Mouse (Mus musculus): ENCODE results near the gene Aplnr. TPM values are rescaled to one million over a fixed set of nuclear protein-coding genes. Genes with fewer than 3 reads are reported as not detected.

Aplnr gene
- under 1 TPM; 0.01 to 0.12 TPM for polyA plus RNA-seq (2012; fragmentation: generic; extraction: Trizol)

DNA sequence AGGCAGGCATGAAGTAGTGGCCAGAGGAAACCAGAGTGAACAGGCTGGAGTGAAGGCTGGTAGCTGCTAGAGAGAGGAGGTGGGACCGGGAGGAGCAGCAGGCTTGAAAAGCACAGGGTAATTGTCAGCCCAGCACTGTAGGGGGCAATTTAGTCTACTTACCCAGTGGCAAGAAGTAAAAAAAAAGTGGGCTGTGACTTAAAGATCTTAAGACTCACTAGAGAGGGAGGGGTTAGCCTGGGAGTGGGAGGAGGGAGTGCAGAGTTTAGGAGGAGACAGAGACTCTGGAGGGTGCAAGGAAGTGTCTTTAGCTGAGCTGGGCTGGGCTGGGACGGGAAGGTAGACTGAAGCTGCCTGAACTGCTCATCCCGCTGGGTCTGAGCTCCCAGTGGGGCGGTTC is at the start of gene Aplnr:
TSS of gene Aplnr (plus strand) at position 137 of the 400 bp plus-strand sequence.

Other genes with a start within 250 kb of the Aplnr start
- 1 to 10 TPM in 1 of 2 experiments, under 1 TPM in 1; 0.43 to 7.1 TPM for gene Rtn4rl2, start 249.5 kb upstream of the Aplnr start, polyA plus RNA-seq (2012; fragmentation: generic; extraction: Trizol)
- 10 to 100 TPM in 1 of 2 experiments, 1 to 10 TPM in 1; 6.8 to 22.7 TPM for gene Slc43a3, start 199.6 kb upstream of the Aplnr start, polyA plus RNA-seq (2012; fragmentation: generic; extraction: Trizol)
- under 1 TPM in 1 of 2 experiments, not detected in 1; 0.06 TPM for gene Prg2, start 155.8 kb upstream of the Aplnr start, polyA plus RNA-seq (2012; fragmentation: generic; extraction: Trizol)
- not detected for gene Prg3, start 148.0 kb upstream of the Aplnr start, polyA plus RNA-seq (2012; fragmentation: generic; extraction: Trizol)
- gene Ssrp1, start 99.0 kb upstream of the Aplnr start, polyA plus RNA-seq (2012; fragmentation: generic; extraction: Trizol): 100 to 1,000 TPM; 109 to 113 TPM
- gene P2rx3, start 98.8 kb upstream of the Aplnr start, polyA plus RNA-seq (2012; fragmentation: generic; extraction: Trizol): under 1 TPM; 0.01 to 0.24 TPM
- gene Tnks1bp1, start 88.2 kb upstream of the Aplnr start, polyA plus RNA-seq (2012; fragmentation: generic; extraction: Trizol): 10 to 100 TPM; 28.7 to 77.9 TPM
- under 1 TPM in 1 of 2 experiments, not detected in 1; 0.04 TPM for gene Lrrc55, start 61.0 kb downstream of the Aplnr start, polyA plus RNA-seq (2012; fragmentation: generic; extraction: Trizol)
- not detected for gene Olfr987, start 203.1 kb downstream of the Aplnr start, polyA plus RNA-seq (2012; fragmentation: generic; extraction: Trizol)
- not detected for gene Olfr988, start 227.0 kb downstream of the Aplnr start, polyA plus RNA-seq (2012; fragmentation: generic; extraction: Trizol)